Mouse (Mus musculus): Measurements from ENCODE around the gene Abcb1b.
"Not testable (repeated sequence)": the region's sequence is repeated elsewhere in the genome, so short reads cannot be mapped to it uniquely, and the experiment has no call there.

Gene Abcb1b

GRCm38 (mm10) chr5:8863580-8864337 is 65.8 kb downstream of the Abcb1b start:
- DNase-seq (ENCODE audit: low spot score): no peak

- not testable (repeated sequence) for DNase-seq (ENCODE audit: low spot score)
Measured at GRCm38 (mm10) chr5:8865630-8866029, 67.7 kb downstream of the Abcb1b start.

GRCm38 (mm10) chr5:8866366-8866765 is 68.4 kb downstream of the Abcb1b start:
- DNase-seq (ENCODE audit: low spot score): no peak

DNA sequence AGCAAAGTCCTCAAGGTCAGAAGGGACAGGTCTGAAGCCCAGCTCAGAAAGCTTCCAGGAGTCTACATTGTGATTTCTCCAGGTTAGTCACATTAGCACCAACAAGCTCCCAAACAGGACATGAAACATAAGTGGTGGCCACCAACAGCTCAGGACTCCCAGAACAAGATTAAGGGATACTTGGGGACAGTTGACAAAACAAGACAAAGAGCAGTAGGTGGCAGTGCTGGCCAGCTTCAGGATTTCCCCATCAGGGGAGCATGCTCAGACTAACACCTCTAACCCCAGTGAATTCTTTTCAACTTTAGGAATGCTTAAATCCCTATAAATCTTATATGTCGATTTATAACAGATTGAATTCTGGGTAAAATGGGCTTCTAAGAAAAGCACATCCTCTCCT is 70.1 kb downstream of the Abcb1b start:
- peak; percentile 18 for DNase-seq (ENCODE audit: low spot score)

DNA sequence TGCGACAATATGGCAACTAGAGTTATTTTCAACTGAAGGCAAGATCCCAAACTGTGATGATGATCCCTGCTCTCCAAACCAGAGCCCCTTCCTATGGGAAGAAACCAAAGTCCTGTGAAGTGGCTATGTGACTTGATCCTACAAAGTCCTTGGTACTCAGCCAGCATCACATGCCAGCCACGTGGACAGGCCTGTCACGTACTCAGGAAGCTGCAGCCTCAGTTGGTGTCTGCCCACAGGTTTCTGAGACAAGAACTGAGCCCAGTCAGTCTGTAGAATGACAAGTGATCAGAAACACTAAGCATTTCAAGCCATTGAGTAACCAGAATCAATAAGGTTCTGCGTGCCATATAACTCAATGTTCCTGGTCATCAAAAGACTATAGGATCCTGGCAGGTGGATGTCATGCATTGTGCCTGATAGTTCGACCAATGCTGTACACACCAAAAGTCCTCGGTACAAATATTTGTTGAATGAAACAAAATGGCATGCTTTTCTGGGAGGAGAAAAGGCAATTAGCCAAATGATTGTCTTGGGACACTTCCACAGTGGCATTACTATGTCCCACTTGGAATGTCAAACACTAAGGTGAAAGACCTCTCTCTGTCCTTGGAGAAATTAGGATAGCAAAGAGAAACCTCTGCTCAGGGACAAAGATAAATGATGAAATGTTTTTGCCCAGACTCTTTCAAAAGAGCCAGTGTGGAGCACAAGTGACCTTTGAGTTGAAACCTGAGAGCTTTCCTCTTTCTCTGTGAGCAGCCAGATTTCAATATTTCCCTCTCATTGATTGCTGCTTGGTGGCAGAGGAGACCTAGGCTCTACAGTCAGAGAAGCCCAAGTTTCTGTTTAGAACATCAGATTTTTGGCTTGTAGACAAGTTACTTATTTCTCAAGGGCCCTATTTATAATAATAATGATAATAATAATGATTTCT is 75.3 kb downstream of the Abcb1b start:
- no peak for DNase-seq (ENCODE audit: low spot score)

DNA sequence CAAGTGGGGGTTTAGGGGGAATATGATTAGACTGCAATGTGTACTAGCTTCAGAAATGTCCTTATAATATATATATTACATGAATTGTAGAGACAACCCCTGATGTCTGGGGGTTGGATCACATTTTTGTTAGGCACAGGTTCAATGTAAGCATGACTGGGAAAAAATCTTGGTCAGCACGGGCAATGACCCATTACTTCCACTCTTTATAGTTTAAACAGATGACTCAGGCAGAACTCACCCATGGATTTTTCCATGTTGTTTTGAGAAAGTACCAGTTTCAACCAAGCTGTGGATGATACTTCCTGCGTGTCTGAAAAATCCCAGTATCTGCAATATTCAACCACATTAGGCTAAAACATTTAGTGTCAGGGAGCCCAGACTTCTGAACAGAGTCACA is 79.1 kb downstream of the Abcb1b start:
- DNase-seq (ENCODE audit: low spot score): no peak

GRCm38 (mm10) chr5:8877800-8878199 is 79.9 kb downstream of the Abcb1b start:
- DNase-seq (ENCODE audit: low spot score): no peak

DNA sequence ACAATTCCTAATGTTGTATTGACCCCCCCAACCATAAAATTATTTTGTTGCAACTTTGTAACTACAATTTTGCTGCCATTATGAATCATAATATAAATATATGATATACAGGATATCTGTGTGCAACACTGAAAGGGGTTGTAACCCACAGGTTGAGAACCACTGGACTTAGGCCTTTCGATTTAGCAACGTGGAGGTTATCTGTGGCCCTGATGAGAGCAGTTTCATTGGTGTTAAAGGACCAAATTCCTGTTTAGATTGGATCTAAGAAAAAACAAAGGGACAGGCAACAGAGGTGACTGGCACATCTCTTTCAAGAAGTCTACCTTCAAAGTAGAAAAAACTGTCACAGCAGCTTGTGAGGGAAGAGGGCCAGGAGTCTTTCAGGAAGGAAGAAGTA is 87.9 kb downstream of the Abcb1b start:
- no peak for DNase-seq (ENCODE audit: low spot score)

GRCm38 (mm10) chr5:8893300-8894103 is 95.6 kb downstream of the Abcb1b start, which contains the start of gene Abcb4:
Abcb4 (plus strand) TSS chr5:8893717.
- peak; percentile 63 for DNase-seq (ENCODE audit: low spot score)

GRCm38 (mm10) chr5:8894104-8894425 is 96.1 kb downstream of the Abcb1b start:
- no peak for DNase-seq (ENCODE audit: low spot score)

GRCm38 (mm10) chr5:8894641-8895490 is 96.9 kb downstream of the Abcb1b start:
- DNase-seq (ENCODE audit: low spot score): no peak

GRCm38 (mm10) chr5:8896198-8896597 is 98.3 kb downstream of the Abcb1b start:
- DNase-seq (ENCODE audit: low spot score): no peak

- no peak for DNase-seq (ENCODE audit: low spot score)
Measured at GRCm38 (mm10) chr5:8898246-8898645, 100.3 kb downstream of the Abcb1b start.

- no peak for DNase-seq (ENCODE audit: low spot score)
Measured at GRCm38 (mm10) chr5:8901001-8901400, 103.1 kb downstream of the Abcb1b start.

GRCm38 (mm10) chr5:8902141-8902817 is 104.3 kb downstream of the Abcb1b start:
- DNase-seq (ENCODE audit: low spot score): no peak

- no peak for DNase-seq (ENCODE audit: low spot score)
Measured at GRCm38 (mm10) chr5:8904539-8904938, 106.6 kb downstream of the Abcb1b start.

DNA sequence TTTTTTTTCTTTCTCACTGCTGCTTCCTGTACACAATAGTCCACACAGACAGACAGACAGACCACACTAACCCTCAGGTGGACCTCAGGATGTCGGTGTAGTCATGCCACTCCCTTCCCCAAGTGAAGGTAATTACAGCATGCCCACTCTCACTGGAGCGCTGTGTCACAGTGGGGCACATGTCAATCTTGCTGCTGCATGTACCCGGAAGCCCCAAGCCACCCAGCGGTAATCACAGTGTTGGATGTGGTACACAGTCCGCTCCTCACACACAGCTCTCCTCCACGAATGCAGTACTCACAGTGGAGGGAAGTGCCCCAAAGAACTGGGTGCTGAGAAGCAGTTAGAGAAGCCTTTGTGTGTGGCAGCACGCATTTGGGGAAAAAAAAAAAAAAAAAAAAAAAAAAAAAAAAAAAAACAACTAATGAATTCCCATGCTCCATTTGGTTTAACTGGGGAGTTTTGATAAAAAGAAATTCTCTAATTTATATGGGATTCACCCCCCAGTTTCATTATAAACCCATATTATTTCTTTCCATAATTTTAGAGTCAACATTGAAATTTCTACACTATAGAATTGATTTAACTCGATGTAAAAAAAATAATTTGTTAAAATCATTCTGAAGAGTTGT is 113.7 kb downstream of the Abcb1b start:
- no peak for DNase-seq (ENCODE audit: low spot score)
